Mouse (Mus musculus): ENCODE results near the gene Asns. TPM values are rescaled to one million over a fixed set of nuclear protein-coding genes. Genes with fewer than 3 reads are reported as not detected.

Asns gene
- polyA plus RNA-seq (2012; ENCODE audit: insufficient read depth, insufficient read length, low replicate concordance, missing spikeins) = not detected in 2 replicates

DNA sequence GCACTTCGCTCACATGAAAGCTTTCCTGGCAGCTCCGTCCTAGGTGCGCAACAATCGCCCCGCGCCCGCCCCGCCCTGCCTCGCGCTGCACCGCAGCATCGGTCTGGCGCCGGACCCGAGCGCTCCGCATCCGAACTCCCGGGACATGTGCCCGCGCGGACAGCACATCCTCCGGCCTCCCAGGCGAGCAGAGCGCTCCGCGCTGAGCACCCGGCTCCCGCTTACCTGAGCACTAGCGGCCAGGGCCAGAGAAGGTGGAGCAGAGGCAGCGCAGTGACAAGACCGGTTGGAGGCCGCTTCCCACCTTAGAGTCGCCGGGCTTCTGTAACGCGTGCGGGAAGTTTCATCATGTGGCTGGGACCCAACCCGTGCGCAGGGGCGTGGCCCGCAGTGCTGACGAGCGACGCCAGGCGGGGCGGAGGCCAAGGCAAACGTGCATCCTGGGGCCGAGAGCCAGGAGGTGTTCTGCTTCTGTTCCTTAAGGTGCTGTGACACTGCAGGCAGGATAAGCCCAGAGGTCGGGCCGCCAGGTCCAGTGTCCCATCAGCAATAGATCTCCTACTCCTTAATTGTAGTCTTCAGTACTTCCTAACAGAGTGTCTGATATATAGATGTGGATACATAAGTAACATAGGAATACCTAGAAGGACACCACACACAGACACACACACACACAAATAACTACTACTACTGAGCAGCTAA lies at the start of gene Asns:
Asns (minus strand) TSS at position 371 of the 702 bp plus-strand sequence.
- peak within 1 kb of the TSS; percentile 91 for H3K4me3 ChIP-seq (ENCODE audit: insufficient read depth, low read depth, low read length)
- TF ChIP-seq CTCF (IDR thresholded peaks at IDR 0.05; ENCODE audit: insufficient read depth, low read depth, low read length) (no peak), POLR2A (IDR thresholded peaks at IDR 0.05; ENCODE audit: insufficient read depth, low read depth, low read length) (peak; percentile 50; the same call in 1 of the 2 replicates)
- no peak within 1 kb of the TSS for H3K27ac ChIP-seq (ENCODE audit: insufficient read depth, low read depth, low read length)
- 1% methylated on average over 51 of the region's 51 CpGs for WGBS
- H3K4me1 ChIP-seq (ENCODE audit: control insufficient read depth, insufficient read depth, low read length) = no peaks in the 10 kb centered on the region; the same call in 1 of the 2 replicates

DNA sequence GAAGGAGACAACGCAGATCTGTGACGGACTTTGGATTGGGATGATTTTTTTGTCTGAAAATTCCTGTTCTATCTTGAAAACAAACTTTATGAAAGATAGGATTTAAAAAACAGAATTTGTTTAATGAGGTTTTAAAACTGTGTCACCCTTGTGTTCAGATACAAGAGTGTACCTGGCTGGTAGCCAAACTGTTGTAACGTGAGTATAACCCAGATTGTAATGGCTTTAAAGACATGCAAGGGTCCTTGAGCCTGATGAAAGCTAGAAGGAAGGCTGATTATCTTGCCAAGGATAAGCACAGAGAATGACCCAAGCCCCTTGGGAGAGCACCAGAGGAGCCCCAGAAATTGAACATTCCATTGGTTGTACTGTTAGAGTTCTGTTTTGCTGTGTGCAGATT lies 48.7 kb upstream of the Asns start:
- 79% methylated on average over 3 of the region's 3 CpGs for WGBS
- H3K4me1 ChIP-seq (ENCODE audit: control insufficient read depth, insufficient read depth, low read length) = no peaks in the 10 kb centered on the region
- no peak for TF ChIP-seq CTCF (IDR thresholded peaks at IDR 0.05; ENCODE audit: insufficient read depth, low read depth, low read length)
- no peak for TF ChIP-seq POLR2A (IDR thresholded peaks at IDR 0.05; ENCODE audit: insufficient read depth, low read depth, low read length)

DNA sequence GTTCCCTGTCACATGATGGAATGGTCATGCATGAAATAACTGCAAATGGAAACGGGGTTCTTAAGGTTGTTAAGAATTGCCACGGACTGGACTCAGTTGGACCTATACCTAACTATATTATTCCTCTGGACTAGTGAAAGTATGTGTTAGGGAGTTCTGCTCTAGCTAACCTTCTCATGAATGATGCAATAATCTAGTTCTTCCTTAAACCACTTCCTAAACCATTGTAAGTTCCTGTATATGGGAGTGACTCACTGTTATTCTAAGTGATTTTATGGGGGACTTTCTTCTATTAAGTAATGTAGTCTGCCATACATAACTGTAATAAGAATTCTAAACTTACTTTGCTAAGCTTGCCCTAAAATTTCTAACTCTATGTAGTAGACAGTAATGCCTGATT lies 44.8 kb upstream of the Asns start:
- Histone ChIP-seq H3K27ac (ENCODE audit: insufficient read depth, low read depth, low read length) (no peak overlapping the region), H3K4me1 (ENCODE audit: control insufficient read depth, insufficient read depth, low read length) (no peaks in the 10 kb centered on the region), H3K4me3 (ENCODE audit: insufficient read depth, low read depth, low read length) (no peak overlapping the region)
- 89% methylated on average over 2 of the region's 2 CpGs for WGBS
- no peak for TF ChIP-seq CTCF (IDR thresholded peaks at IDR 0.05; ENCODE audit: insufficient read depth, low read depth, low read length)
- TF ChIP-seq POLR2A (IDR thresholded peaks at IDR 0.05; ENCODE audit: insufficient read depth, low read depth, low read length) = no peak

More for the DNA sequence above, 48.7 kb upstream of the Asns start:
- Histone ChIP-seq H3K4me3 (ENCODE audit: insufficient read depth, low read depth, low read length) (no peak overlapping the region), H3K27ac (ENCODE audit: insufficient read depth, low read depth, low read length) (no peak overlapping the region)

DNA sequence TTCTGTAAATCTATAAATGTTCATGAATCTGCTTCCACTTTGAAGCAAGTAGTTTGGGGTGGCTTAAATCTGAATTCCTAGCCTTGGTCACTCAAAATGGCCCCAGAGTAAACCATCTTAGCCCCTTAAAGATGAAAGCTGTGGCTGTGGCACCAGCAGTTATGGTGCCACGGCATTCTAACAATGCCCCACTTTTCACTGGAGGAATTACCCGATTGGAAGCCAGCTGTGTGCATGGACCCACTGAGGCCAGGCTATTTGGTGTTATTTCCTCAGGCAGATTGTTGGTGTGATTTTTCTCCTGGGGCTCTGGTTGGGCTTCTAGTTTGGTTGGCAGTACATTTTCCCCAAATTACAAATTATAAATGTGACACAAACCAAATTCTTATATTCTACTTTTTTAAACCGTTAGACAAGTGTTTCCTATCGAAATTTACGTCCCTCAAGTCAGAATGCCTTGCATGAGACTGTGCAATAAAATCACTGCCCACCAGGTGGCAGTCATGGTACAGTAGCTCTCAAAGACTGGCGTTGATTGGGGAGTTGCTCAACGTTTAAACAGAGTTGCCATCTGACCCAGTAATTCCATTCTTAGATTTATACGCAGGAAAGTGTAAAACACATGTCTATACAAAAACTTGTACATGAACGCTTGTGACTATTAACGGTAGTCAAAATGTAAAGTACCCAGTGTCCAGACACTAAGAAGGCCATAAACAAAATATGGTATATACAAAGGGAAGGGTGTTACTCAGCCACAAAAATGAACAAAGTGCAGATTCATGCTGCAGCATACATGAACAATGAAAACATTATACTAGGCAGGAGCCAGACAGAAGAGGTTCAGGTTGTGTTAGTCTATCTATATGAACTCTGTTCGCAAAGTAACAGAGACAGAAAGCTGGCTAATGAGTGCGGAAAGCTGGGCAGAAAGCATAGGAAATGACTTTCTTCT lies 40.0 kb upstream of the Asns start:
- Histone ChIP-seq H3K4me3 (ENCODE audit: insufficient read depth, low read depth, low read length) (no peak overlapping the region), H3K27ac (ENCODE audit: insufficient read depth, low read depth, low read length) (no peak overlapping the region), H3K4me1 (ENCODE audit: control insufficient read depth, insufficient read depth, low read length) (no peaks in the 10 kb centered on the region)
- TF ChIP-seq POLR2A (IDR thresholded peaks at IDR 0.05; ENCODE audit: insufficient read depth, low read depth, low read length) (no peak), CTCF (IDR thresholded peaks at IDR 0.05; ENCODE audit: insufficient read depth, low read depth, low read length) (no peak)
- WGBS = 26% methylated on average over 12 of the region's 12 CpGs

GRCm38 (mm10) chr6:7732097-7732496 lies 39.0 kb upstream of the Asns start:
- no peak overlapping the region for H3K27ac ChIP-seq (ENCODE audit: insufficient read depth, low read depth, low read length)
- 88% methylated on average over 6 of the region's 6 CpGs for WGBS
- TF ChIP-seq CTCF (IDR thresholded peaks at IDR 0.05; ENCODE audit: insufficient read depth, low read depth, low read length) (no peak), POLR2A (IDR thresholded peaks at IDR 0.05; ENCODE audit: insufficient read depth, low read depth, low read length) (no peak)
- H3K4me3 ChIP-seq (ENCODE audit: insufficient read depth, low read depth, low read length) = no peak overlapping the region
- no peaks in the 10 kb centered on the region for H3K4me1 ChIP-seq (ENCODE audit: control insufficient read depth, insufficient read depth, low read length)

GRCm38 (mm10) chr6:7729128-7729527 lies 36.1 kb upstream of the Asns start:
- WGBS = 56% methylated on average over 2 of the region's 2 CpGs
- Histone ChIP-seq H3K4me1 (ENCODE audit: control insufficient read depth, insufficient read depth, low read length) (no peaks in the 10 kb centered on the region), H3K27ac (ENCODE audit: insufficient read depth, low read depth, low read length) (no peak overlapping the region), H3K4me3 (ENCODE audit: insufficient read depth, low read depth, low read length) (no peak overlapping the region)
- TF ChIP-seq CTCF (IDR thresholded peaks at IDR 0.05; ENCODE audit: insufficient read depth, low read depth, low read length) = no peak
- TF ChIP-seq POLR2A (IDR thresholded peaks at IDR 0.05; ENCODE audit: insufficient read depth, low read depth, low read length) = no peak

- TF ChIP-seq POLR2A (IDR thresholded peaks at IDR 0.05; ENCODE audit: insufficient read depth, low read depth, low read length) = no peak
- TF ChIP-seq CTCF (IDR thresholded peaks at IDR 0.05; ENCODE audit: insufficient read depth, low read depth, low read length) = no peak
- Histone ChIP-seq H3K4me1 (ENCODE audit: control insufficient read depth, insufficient read depth, low read length) (no peaks in the 10 kb centered on the region), H3K4me3 (ENCODE audit: insufficient read depth, low read depth, low read length) (no peak overlapping the region), H3K27ac (ENCODE audit: insufficient read depth, low read depth, low read length) (no peak overlapping the region)
- WGBS = 91% methylated on average over 5 of the region's 5 CpGs
These were observed 35.2 kb upstream of the Asns start for GRCm38 (mm10) chr6:7728241-7728640.

DNA sequence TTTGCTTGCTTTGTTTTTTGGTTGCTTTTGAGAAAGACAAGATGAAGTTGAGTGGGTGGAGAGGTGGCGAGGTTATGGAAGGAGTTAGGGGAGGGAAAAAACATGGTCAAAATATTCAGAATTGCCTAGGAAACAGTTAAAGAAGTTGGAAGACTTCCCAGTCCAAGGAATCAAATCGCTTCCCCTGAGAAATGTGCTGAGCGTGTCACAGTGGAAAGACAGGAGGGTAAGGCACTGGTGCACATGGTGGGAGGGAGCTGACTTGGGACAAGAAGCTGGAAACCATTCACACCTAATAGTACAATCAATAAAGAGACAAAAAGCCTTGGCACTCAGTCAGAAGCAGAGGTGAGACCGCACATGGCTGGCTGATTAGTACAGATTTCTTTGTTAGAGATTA lies 23.2 kb upstream of the Asns start:
- no peaks in the 10 kb centered on the region for H3K4me1 ChIP-seq (ENCODE audit: control insufficient read depth, insufficient read depth, low read length)
- 62% methylated on average over 4 of the region's 4 CpGs for WGBS
- no peak overlapping the region for H3K27ac ChIP-seq (ENCODE audit: insufficient read depth, low read depth, low read length)
- TF ChIP-seq POLR2A (IDR thresholded peaks at IDR 0.05; ENCODE audit: insufficient read depth, low read depth, low read length) (no peak), CTCF (IDR thresholded peaks at IDR 0.05; ENCODE audit: insufficient read depth, low read depth, low read length) (no peak)
- H3K4me3 ChIP-seq (ENCODE audit: insufficient read depth, low read depth, low read length) = no peak overlapping the region

GRCm38 (mm10) chr6:7714230-7714629 lies 21.2 kb upstream of the Asns start:
- TF ChIP-seq POLR2A (IDR thresholded peaks at IDR 0.05; ENCODE audit: insufficient read depth, low read depth, low read length) (no peak), CTCF (IDR thresholded peaks at IDR 0.05; ENCODE audit: insufficient read depth, low read depth, low read length) (no peak)
- no peak overlapping the region for H3K27ac ChIP-seq (ENCODE audit: insufficient read depth, low read depth, low read length)
- WGBS = 58% methylated on average over 2 of the region's 2 CpGs
- H3K4me3 ChIP-seq (ENCODE audit: insufficient read depth, low read depth, low read length) = no peak overlapping the region
- no peaks in the 10 kb centered on the region for H3K4me1 ChIP-seq (ENCODE audit: control insufficient read depth, insufficient read depth, low read length)
